Mouse (Mus musculus): ENCODE data around the gene Slc30a2. TPM values are rescaled to one million over a fixed set of nuclear protein-coding genes. Genes with fewer than 3 reads are reported as not detected.

Gene Slc30a2
- total RNA-seq, 2 experiments from 2014 or later = not detected

Other genes with a start within 250 kb of the Slc30a2 start
- 1 to 10 TPM; 1.3 to 1.6 TPM for gene Cd52, start 248.1 kb upstream of the Slc30a2 start, total RNA-seq (2021)
- gene Ubxn11, start 240.6 kb upstream of the Slc30a2 start, total RNA-seq (2021) = 10 to 100 TPM; 22.6 to 24.9 TPM
- 100 to 1,000 TPM; 217 to 225 TPM for gene Sh3bgrl3, start 214.4 kb upstream of the Slc30a2 start, total RNA-seq (2021)
- gene Cep85, start 156.1 kb upstream of the Slc30a2 start, total RNA-seq (2021) = 10 to 100 TPM in 1 of 2 experiments, 1 to 10 TPM in 1; 9.2 to 10.9 TPM
- not detected for gene Gm7534, start 140.2 kb upstream of the Slc30a2 start, total RNA-seq (2021)
- gene Catsper4, start 115.8 kb upstream of the Slc30a2 start, total RNA-seq (2021) = not detected
- under 1 TPM; 0.24 to 0.61 TPM for gene Cnksr1, start 104.8 kb upstream of the Slc30a2 start, total RNA-seq (2021)
- gene E130218I03Rik, start 99.5 kb upstream of the Slc30a2 start, total RNA-seq (2021) = not detected
- 10 to 100 TPM; 13.4 to 13.7 TPM for gene Zfp593, start 97.6 kb upstream of the Slc30a2 start, total RNA-seq (2021)
- not detected for gene Gm30191, start 96.2 kb upstream of the Slc30a2 start, total RNA-seq (2021)
- gene Grrp1, start 89.1 kb upstream of the Slc30a2 start, total RNA-seq (2021) = 1 to 10 TPM; 3.3 to 3.7 TPM
- 10 to 100 TPM; 26.1 to 26.2 TPM for gene Pdik1l, start 55.3 kb upstream of the Slc30a2 start, total RNA-seq (2021)
- gene Trim63, start 28.1 kb upstream of the Slc30a2 start, total RNA-seq (2021) = under 1 TPM; 0.66 to 0.87 TPM
- 10 to 100 TPM; 29.6 to 31.2 TPM for gene Extl1, start 40.7 kb downstream of the Slc30a2 start, total RNA-seq (2021)
- 10 to 100 TPM; 11.3 to 12.9 TPM for gene Pafah2, start 53.1 kb downstream of the Slc30a2 start, total RNA-seq (2021)
- gene Stmn1, start 125.1 kb downstream of the Slc30a2 start, total RNA-seq (2021) = 1,000 to 10,000 TPM; 1,910 to 2,141 TPM
- gene Paqr7, start 153.5 kb downstream of the Slc30a2 start, total RNA-seq (2021) = 10 to 100 TPM; 44.2 to 51.7 TPM
- gene Aunip, start 167.8 kb downstream of the Slc30a2 start, total RNA-seq (2021) = 1 to 10 TPM in 1 of 2 experiments, under 1 TPM in 1; 0.88 to 1.0 TPM
- 10 to 100 TPM; 82.8 to 84.5 TPM for gene Mtfr1l, start 192.2 kb downstream of the Slc30a2 start, total RNA-seq (2021)
- 10 to 100 TPM; 17.6 to 19.7 TPM for gene Selenon, start 209.0 kb downstream of the Slc30a2 start, total RNA-seq (2021)

Measured in left cerebral cortex, postnatal 10 days (tissue).